Mouse (Mus musculus): ENCODE data around the gene Ifi204. TPM values are rescaled to one million over a fixed set of nuclear protein-coding genes. Genes with fewer than 3 reads are reported as not detected.
"Not testable (repeated sequence)": the region's sequence is repeated elsewhere in the genome, so short reads cannot be mapped to it uniquely, and the experiment has no call there.

Gene Ifi204
- polyA plus RNA-seq (2012; rRNA removed), result 0.06 and 0.14 TPM in 2 replicates

GRCm38 (mm10) chr1:173766848-173767617 lies at the start of gene Ifi204:
TSS of gene Ifi204 (minus strand) at chr1:173766943.
- not testable (repeated sequence) for H3K27me3 ChIP-seq (ENCODE audit: control insufficient read depth, insufficient read depth, low read length); H3K4me1 ChIP-seq (ENCODE audit: control insufficient read depth, insufficient read depth, insufficient read length, low read length); H3K4me3 ChIP-seq (ENCODE audit: low read depth, low read length); H3K27ac ChIP-seq (ENCODE audit: insufficient read depth, low read depth, low read length); H3K36me3 ChIP-seq (ENCODE audit: control insufficient read depth, insufficient read depth, low read length)
- WGBS, result 50% methylated on average over 5 of the region's 5 CpGs

- 82% methylated on average over 2 of the region's 2 CpGs for WGBS
- H3K27ac ChIP-seq (ENCODE audit: insufficient read depth, low read depth, low read length); H3K36me3 ChIP-seq (ENCODE audit: control insufficient read depth, insufficient read depth, low read length); H3K4me1 ChIP-seq (ENCODE audit: control insufficient read depth, insufficient read depth, insufficient read length, low read length); H3K4me3 ChIP-seq (ENCODE audit: low read depth, low read length); H3K27me3 ChIP-seq (ENCODE audit: control insufficient read depth, insufficient read depth, low read length): not testable (repeated sequence)
Measured at GRCm38 (mm10) chr1:173809294-173809693, 42.6 kb upstream of the Ifi204 start.

DNA sequence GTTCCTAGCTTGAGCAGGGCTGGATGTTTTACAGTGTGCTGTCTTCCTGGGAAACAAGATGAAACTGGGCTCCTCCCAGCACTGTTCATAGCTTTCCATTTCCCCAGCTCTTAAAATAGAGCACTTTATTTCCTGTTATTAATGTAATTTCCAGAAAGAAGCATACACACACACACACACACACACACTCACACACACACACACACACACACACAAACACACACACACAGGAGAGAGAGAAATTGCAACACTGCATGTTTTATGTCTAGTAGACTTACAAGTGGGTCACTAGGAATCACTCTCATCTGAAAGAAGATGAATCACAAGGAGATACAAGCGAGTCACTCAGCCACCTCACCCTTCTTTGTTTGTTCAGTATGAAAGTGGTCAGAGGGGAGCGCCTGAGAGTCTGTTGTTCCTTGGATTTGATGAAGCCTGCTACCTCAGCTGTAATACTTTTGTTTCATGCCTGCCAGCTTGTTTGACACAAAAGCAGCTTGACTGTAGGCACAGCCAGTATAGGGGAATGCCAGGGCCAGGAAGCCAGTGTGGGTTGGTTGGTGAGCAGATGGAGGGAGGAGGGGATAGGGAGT lies 36.0 kb upstream of the Ifi204 start:
- WGBS, result 42% methylated on average over 2 of the region's 2 CpGs
- H3K36me3 ChIP-seq (ENCODE audit: control insufficient read depth, insufficient read depth, low read length); H3K27ac ChIP-seq (ENCODE audit: insufficient read depth, low read depth, low read length); H3K4me3 ChIP-seq (ENCODE audit: low read depth, low read length); H3K4me1 ChIP-seq (ENCODE audit: control insufficient read depth, insufficient read depth, insufficient read length, low read length); H3K27me3 ChIP-seq (ENCODE audit: control insufficient read depth, insufficient read depth, low read length): not testable (repeated sequence)

- 44% methylated on average over 3 of the region's 3 CpGs for WGBS
- not testable (repeated sequence) for H3K36me3 ChIP-seq (ENCODE audit: control insufficient read depth, insufficient read depth, low read length); H3K27me3 ChIP-seq (ENCODE audit: control insufficient read depth, insufficient read depth, low read length); H3K27ac ChIP-seq (ENCODE audit: insufficient read depth, low read depth, low read length); H3K4me3 ChIP-seq (ENCODE audit: low read depth, low read length); H3K4me1 ChIP-seq (ENCODE audit: control insufficient read depth, insufficient read depth, insufficient read length, low read length)
Measured at GRCm38 (mm10) chr1:173802207-173802606, 35.5 kb upstream of the Ifi204 start.

DNA sequence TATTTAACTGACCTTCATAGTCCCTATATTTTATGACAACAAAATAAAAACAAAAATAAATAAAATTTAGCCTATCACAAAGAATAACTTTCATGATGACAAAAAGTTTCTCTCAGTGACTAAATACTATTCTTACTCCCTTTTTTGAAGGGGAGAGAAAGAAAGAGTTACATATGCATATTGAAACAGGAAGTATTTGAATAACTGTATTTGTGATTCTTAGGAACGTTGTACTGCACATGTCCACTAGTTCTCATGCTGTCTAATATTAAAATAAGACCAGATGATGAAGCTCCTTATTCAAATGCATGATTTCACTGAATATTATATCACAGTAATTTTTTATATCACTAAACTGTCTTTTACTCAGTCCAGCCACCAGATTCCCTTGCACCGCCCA lies 35.0 kb upstream of the Ifi204 start:
- H3K27ac ChIP-seq (ENCODE audit: insufficient read depth, low read depth, low read length); H3K36me3 ChIP-seq (ENCODE audit: control insufficient read depth, insufficient read depth, low read length); H3K4me3 ChIP-seq (ENCODE audit: low read depth, low read length); H3K27me3 ChIP-seq (ENCODE audit: control insufficient read depth, insufficient read depth, low read length); H3K4me1 ChIP-seq (ENCODE audit: control insufficient read depth, insufficient read depth, insufficient read length, low read length): not testable (repeated sequence)
- 64% methylated on average over 2 of the region's 2 CpGs for WGBS

DNA sequence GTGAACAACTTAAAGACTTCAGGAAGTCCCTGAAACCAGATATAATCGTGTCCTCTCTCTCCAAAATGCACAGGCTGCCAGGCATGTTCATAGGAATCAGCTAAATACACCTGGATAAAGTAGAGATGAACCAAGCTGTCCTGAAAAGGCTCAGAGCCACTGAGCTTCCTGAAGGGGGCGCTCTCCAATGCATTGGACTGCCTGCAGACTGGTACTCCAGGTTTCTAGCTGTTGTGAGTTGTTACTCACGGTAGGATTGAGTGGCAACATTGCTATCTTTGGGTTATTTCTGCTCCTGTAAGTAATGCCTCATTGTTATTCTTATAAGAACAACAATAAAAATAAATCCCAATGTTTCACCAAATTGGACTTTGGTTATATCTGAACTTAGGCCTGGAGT lies 6.7 kb upstream of the Ifi204 start:
- H3K27ac ChIP-seq (ENCODE audit: insufficient read depth, low read depth, low read length); H3K27me3 ChIP-seq (ENCODE audit: control insufficient read depth, insufficient read depth, low read length); H3K4me3 ChIP-seq (ENCODE audit: low read depth, low read length); H3K36me3 ChIP-seq (ENCODE audit: control insufficient read depth, insufficient read depth, low read length); H3K4me1 ChIP-seq (ENCODE audit: control insufficient read depth, insufficient read depth, insufficient read length, low read length): not testable (repeated sequence)
- 57% methylated on average over 3 of the region's 3 CpGs for WGBS

- H3K4me1 ChIP-seq (ENCODE audit: control insufficient read depth, insufficient read depth, insufficient read length, low read length); H3K27me3 ChIP-seq (ENCODE audit: control insufficient read depth, insufficient read depth, low read length); H3K4me3 ChIP-seq (ENCODE audit: low read depth, low read length); H3K27ac ChIP-seq (ENCODE audit: insufficient read depth, low read depth, low read length); H3K36me3 ChIP-seq (ENCODE audit: control insufficient read depth, insufficient read depth, low read length): not testable (repeated sequence)
- 81% methylated on average over 5 of the region's 5 CpGs for WGBS
Measured at GRCm38 (mm10) chr1:173760032-173760431, 6.7 kb downstream of the Ifi204 start.

DNA sequence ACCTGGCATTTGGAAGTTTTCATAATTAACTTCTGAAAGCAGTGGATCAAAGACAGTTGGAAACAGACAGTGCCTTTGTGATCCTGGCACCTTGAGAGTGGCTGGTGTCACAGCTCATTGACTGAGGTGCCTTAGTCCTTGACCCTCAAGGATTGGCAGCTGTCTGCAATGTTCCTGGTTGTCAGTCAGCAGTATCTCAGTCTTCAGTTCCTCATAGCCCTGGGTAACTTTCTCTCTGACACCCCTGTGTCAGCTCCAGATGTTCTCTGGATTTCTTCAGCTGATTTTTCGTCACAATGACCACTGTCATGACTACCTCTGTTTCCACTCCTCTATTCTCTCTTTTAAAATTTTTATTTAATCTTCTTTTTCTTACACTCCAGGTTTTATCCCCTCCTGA lies 24.5 kb downstream of the Ifi204 start:
- no peaks in the 10 kb centered on the region for H3K36me3 ChIP-seq (ENCODE audit: control insufficient read depth, insufficient read depth, low read length)
- H3K4me1 ChIP-seq (ENCODE audit: control insufficient read depth, insufficient read depth, insufficient read length, low read length), result no peaks in the 10 kb centered on the region
- 0 out of 2 replicates have a peak overlapping the region, but pooled peaks have one; percentile 40 for H3K27ac ChIP-seq (ENCODE audit: insufficient read depth, low read depth, low read length)
- 76% methylated on average over 1 of the region's 1 CpGs for WGBS
- no peaks in the 10 kb centered on the region for H3K27me3 ChIP-seq (ENCODE audit: control insufficient read depth, insufficient read depth, low read length)
- no peak overlapping the region for H3K4me3 ChIP-seq (ENCODE audit: low read depth, low read length)
- TF ChIP-seq POLR2A (IDR thresholded peaks at IDR 0.05; ENCODE audit: low read depth, low read length) (no peak), CTCF (IDR thresholded peaks at IDR 0.05; ENCODE audit: extremely low read depth, insufficient read length, insufficient replicate concordance, low read depth, low read length) (no peak)

All from small intestine, adult 2 months (tissue).